Mouse (Mus musculus): Measurements from ENCODE around the gene Mcm9.

Mcm9 gene

GRCm38 (mm10) chr10:53526350-53526749, 103.9 kb downstream of the Mcm9 start:
- peak; percentile 19 for DNase-seq (ENCODE audit: low read depth, low spot score)
- Histone ChIP-seq H3K27me3 (ENCODE audit: control insufficient read depth, insufficient read depth, low read length, poor library complexity, severe bottlenecking) (no peaks in the 10 kb centered on the region), H3K36me3 (ENCODE audit: control insufficient read depth, insufficient read depth, low read length, poor library complexity, severe bottlenecking) (no peaks in the 10 kb centered on the region)

- H3K36me3 ChIP-seq (ENCODE audit: control insufficient read depth, insufficient read depth, low read length, poor library complexity, severe bottlenecking), result no peaks in the 10 kb centered on the region
- DNase-seq (ENCODE audit: low read depth, low spot score), result peak; percentile 71
Observed at GRCm38 (mm10) chr10:53525265-53525976, 104.8 kb downstream of the Mcm9 start.

GRCm38 (mm10) chr10:53519068-53519954, 110.9 kb downstream of the Mcm9 start:
- H3K36me3 ChIP-seq (ENCODE audit: control insufficient read depth, insufficient read depth, low read length, poor library complexity, severe bottlenecking), result no peaks in the 10 kb centered on the region
- H3K27me3 ChIP-seq (ENCODE audit: control insufficient read depth, insufficient read depth, low read length, poor library complexity, severe bottlenecking), result no peaks in the 10 kb centered on the region
- DNase-seq (ENCODE audit: low read depth, low spot score), result no peak

More at GRCm38 (mm10) chr10:53525265-53525976, 104.8 kb downstream of the Mcm9 start:
- H3K27me3 ChIP-seq (ENCODE audit: control insufficient read depth, insufficient read depth, low read length, poor library complexity, severe bottlenecking), result no peaks in the 10 kb centered on the region

- no peaks in the 10 kb centered on the region for H3K36me3 ChIP-seq (ENCODE audit: control insufficient read depth, insufficient read depth, low read length, poor library complexity, severe bottlenecking)
- no peaks in the 10 kb centered on the region for H3K27me3 ChIP-seq (ENCODE audit: control insufficient read depth, insufficient read depth, low read length, poor library complexity, severe bottlenecking)
- DNase-seq (ENCODE audit: low read depth, low spot score), result no peak
Observed at GRCm38 (mm10) chr10:53518599-53518913, 111.7 kb downstream of the Mcm9 start.

GRCm38 (mm10) chr10:53517770-53518598, 112.3 kb downstream of the Mcm9 start:
- Histone ChIP-seq H3K27me3 (ENCODE audit: control insufficient read depth, insufficient read depth, low read length, poor library complexity, severe bottlenecking) (no peaks in the 10 kb centered on the region), H3K36me3 (ENCODE audit: control insufficient read depth, insufficient read depth, low read length, poor library complexity, severe bottlenecking) (no peaks in the 10 kb centered on the region)
- DNase-seq (ENCODE audit: low read depth, low spot score), result no peak

GRCm38 (mm10) chr10:53512491-53512890, 117.7 kb downstream of the Mcm9 start:
- Histone ChIP-seq H3K27me3 (ENCODE audit: control insufficient read depth, insufficient read depth, low read length, poor library complexity, severe bottlenecking) (no peaks in the 10 kb centered on the region), H3K36me3 (ENCODE audit: control insufficient read depth, insufficient read depth, low read length, poor library complexity, severe bottlenecking) (no peaks in the 10 kb centered on the region)
- DNase-seq (ENCODE audit: low read depth, low spot score), result no peak

- DNase-seq (ENCODE audit: low read depth, low spot score), result peak; percentile 67
- H3K36me3 ChIP-seq (ENCODE audit: control insufficient read depth, insufficient read depth, low read length, poor library complexity, severe bottlenecking), result no peaks in the 10 kb centered on the region
- H3K27me3 ChIP-seq (ENCODE audit: control insufficient read depth, insufficient read depth, low read length, poor library complexity, severe bottlenecking), result no peaks in the 10 kb centered on the region
Observed at GRCm38 (mm10) chr10:53509158-53509773, 121.0 kb downstream of the Mcm9 start.

- Histone ChIP-seq H3K27me3 (ENCODE audit: control insufficient read depth, insufficient read depth, low read length, poor library complexity, severe bottlenecking) (no peaks in the 10 kb centered on the region), H3K36me3 (ENCODE audit: control insufficient read depth, insufficient read depth, low read length, poor library complexity, severe bottlenecking) (no peaks in the 10 kb centered on the region)
- no peak for DNase-seq (ENCODE audit: low read depth, low spot score)
Observed at GRCm38 (mm10) chr10:53508676-53509075, 121.6 kb downstream of the Mcm9 start.

GRCm38 (mm10) chr10:53505526-53505925, 124.7 kb downstream of the Mcm9 start:
- no peaks in the 10 kb centered on the region for H3K27me3 ChIP-seq (ENCODE audit: control insufficient read depth, insufficient read depth, low read length, poor library complexity, severe bottlenecking)
- no peaks in the 10 kb centered on the region for H3K36me3 ChIP-seq (ENCODE audit: control insufficient read depth, insufficient read depth, low read length, poor library complexity, severe bottlenecking)
- peak; percentile 10 for DNase-seq (ENCODE audit: low read depth, low spot score)

GRCm38 (mm10) chr10:53505069-53505468, 125.2 kb downstream of the Mcm9 start:
- no peaks in the 10 kb centered on the region for H3K36me3 ChIP-seq (ENCODE audit: control insufficient read depth, insufficient read depth, low read length, poor library complexity, severe bottlenecking)
- DNase-seq (ENCODE audit: low read depth, low spot score), result no peak
- H3K27me3 ChIP-seq (ENCODE audit: control insufficient read depth, insufficient read depth, low read length, poor library complexity, severe bottlenecking), result no peaks in the 10 kb centered on the region

GRCm38 (mm10) chr10:53502875-53503816, 127.1 kb downstream of the Mcm9 start:
- DNase-seq (ENCODE audit: low read depth, low spot score), result no peak
- H3K27me3 ChIP-seq (ENCODE audit: control insufficient read depth, insufficient read depth, low read length, poor library complexity, severe bottlenecking), result no peaks in the 10 kb centered on the region
- H3K36me3 ChIP-seq (ENCODE audit: control insufficient read depth, insufficient read depth, low read length, poor library complexity, severe bottlenecking), result no peaks in the 10 kb centered on the region

GRCm38 (mm10) chr10:53502471-53502870, 127.8 kb downstream of the Mcm9 start:
- no peak for DNase-seq (ENCODE audit: low read depth, low spot score)
- H3K27me3 ChIP-seq (ENCODE audit: control insufficient read depth, insufficient read depth, low read length, poor library complexity, severe bottlenecking), result no peaks in the 10 kb centered on the region
- no peaks in the 10 kb centered on the region for H3K36me3 ChIP-seq (ENCODE audit: control insufficient read depth, insufficient read depth, low read length, poor library complexity, severe bottlenecking)

- H3K27me3 ChIP-seq (ENCODE audit: control insufficient read depth, insufficient read depth, low read length, poor library complexity, severe bottlenecking), result no peaks in the 10 kb centered on the region
- H3K36me3 ChIP-seq (ENCODE audit: control insufficient read depth, insufficient read depth, low read length, poor library complexity, severe bottlenecking), result no peaks in the 10 kb centered on the region
- peak; percentile 35 for DNase-seq (ENCODE audit: low read depth, low spot score)
Observed at GRCm38 (mm10) chr10:53499518-53499917, 130.7 kb downstream of the Mcm9 start.
